In genomic region chr4:45431806-45432205, GRCm38 (mm10) we compare ENCODE assay signal across 28 mouse cellular contexts. TPM values are rescaled to one million over a fixed set of nuclear protein-coding genes. Genes with fewer than 3 reads are reported as not detected.
DNase-seq lines count a peak whose midpoint lies in the region; ATAC-seq and TF ChIP-seq lines count a peak whose summit lies in the region.
"Had no signal": no experiment of that assay in that cellular context is flagged by ENCODE, and none has a peak within 500 bp of the region (broad histone marks: within the 10 kb centered on the region; RNA-seq: fewer than 3 reads in every experiment).

No protein-coding gene starts in this region.

- peaks cover 86% of the 10 kb centered on the region for H3K4me1 ChIP-seq in forebrain, embryonic 15.5 days
- peaks cover 11% of the 10 kb centered on the region for H3K4me1 ChIP-seq in forebrain, postnatal 0 days (ENCODE audit: insufficient read depth)
- peaks cover 58% of the 10 kb centered on the region for H3K4me1 ChIP-seq in limb, embryonic 10.5 days
- H3K4me1 ChIP-seq: liver, embryonic 15.5 days had no signal

- H3K9me3 ChIP-seq in forebrain, embryonic 15.5 days = no peaks in the 10 kb centered on the region
- H3K9me3 ChIP-seq in forebrain, postnatal 0 days (ENCODE audit: low read length) = no peaks in the 10 kb centered on the region
- H3K9me3 ChIP-seq in limb, embryonic 10.5 days (replicated peaks) = no peaks in the 10 kb centered on the region
- H3K9me3 ChIP-seq: embryonic facial prominence, embryonic 12.5 days; heart, embryonic 12.5 days; limb, embryonic 12.5 days; liver, embryonic 15.5 days; midbrain, embryonic 10.5 days; stomach, embryonic 15.5 days had no signal

- H3K27me3 ChIP-seq in forebrain, embryonic 15.5 days = no peaks in the 10 kb centered on the region
- H3K27me3 ChIP-seq in forebrain, postnatal 0 days (ENCODE audit: insufficient read depth, low read length) = no peaks in the 10 kb centered on the region
- H3K27me3 ChIP-seq in limb, embryonic 10.5 days (ENCODE audit: low read depth, poor library complexity, severe bottlenecking) = no peaks in the 10 kb centered on the region
- H3K27me3 ChIP-seq: CH12.LX; embryonic facial prominence, embryonic 12.5 days; heart, embryonic 12.5 days; liver, embryonic 15.5 days; stomach, embryonic 15.5 days had no signal

- H3K4me2 ChIP-seq in forebrain, embryonic 15.5 days (replicated peaks) = no peak overlapping the region
- no peak overlapping the region for H3K4me2 ChIP-seq in forebrain, postnatal 0 days (ENCODE audit: low read depth)
- H3K4me2 ChIP-seq: embryonic facial prominence, embryonic 12.5 days; heart, embryonic 12.5 days; hindbrain, embryonic 14.5 days; limb, embryonic 12.5 days; liver, embryonic 15.5 days; lung, embryonic 14.5 days; stomach, embryonic 15.5 days had no signal

- no peak for TF ChIP-seq CTCF in forebrain, postnatal 0 days (IDR thresholded peaks at IDR 0.05; ENCODE audit: low read depth)

- H3K9ac ChIP-seq in forebrain, embryonic 15.5 days (replicated peaks) = no peak overlapping the region
- no peak overlapping the region for H3K9ac ChIP-seq in forebrain, postnatal 0 days
- H3K9ac ChIP-seq: embryonic facial prominence, embryonic 12.5 days; heart, embryonic 12.5 days; hindbrain, embryonic 14.5 days; limb, embryonic 12.5 days; liver, embryonic 15.5 days; lung, embryonic 14.5 days; stomach, embryonic 15.5 days had no signal

- ATAC-seq in cerebellum, adult (ENCODE audit: insufficient number of reproducible peaks, low FRiP score, low TSS enrichment) = no peak
- ATAC-seq in forebrain, embryonic 15.5 days (replicated peaks) = no peak
- ATAC-seq in forebrain, postnatal 0 days = no peak
- ATAC-seq: activated CD4-positive, CD25-positive, alpha-beta regulatory T cell, adult 4 months; inflammation-experienced regulatory T-cells, adult 6 months; midbrain, embryonic 16.5 days had no signal

- WGBS in forebrain, embryonic 15.5 days = 78% methylated on average over 3 of the region's 3 CpGs
- 59% methylated on average over 3 of the region's 3 CpGs for WGBS in forebrain, postnatal 0 days
- WGBS in limb, embryonic 10.5 days = 84% methylated on average over 3 of the region's 3 CpGs

- H3K36me3 ChIP-seq in forebrain, embryonic 15.5 days = no peaks in the 10 kb centered on the region
- no peaks in the 10 kb centered on the region for H3K36me3 ChIP-seq in forebrain, postnatal 0 days (ENCODE audit: insufficient read depth)
- H3K36me3 ChIP-seq in limb, embryonic 10.5 days = 0 out of 2 replicates have a peak, but pooled peaks cover 2% of the 10 kb centered on the region
- H3K36me3 ChIP-seq: embryonic facial prominence, embryonic 12.5 days; limb, embryonic 12.5 days; midbrain, embryonic 10.5 days had no signal

- H3K27ac ChIP-seq in forebrain, embryonic 15.5 days (replicated peaks) = peak overlapping the region; percentile 47; the same call in 1 of the 2 replicates
- H3K27ac ChIP-seq in forebrain, postnatal 0 days (ENCODE audit: low read depth, low read length) = no peak overlapping the region
- H3K27ac ChIP-seq in limb, embryonic 10.5 days = peak overlapping the region; percentile 43
- H3K27ac ChIP-seq: embryonic facial prominence, embryonic 12.5 days; gastrocnemius, adult 2 months; heart, adult 2 months; hindbrain, embryonic 14.5 days; kidney, postnatal 0 days; limb, embryonic 12.5 days; liver, embryonic 15.5 days; midbrain, embryonic 10.5 days; stomach, embryonic 15.5 days had no signal

- no peak overlapping the region for H3K4me3 ChIP-seq in forebrain, embryonic 15.5 days
- no peak overlapping the region for H3K4me3 ChIP-seq in forebrain, postnatal 0 days (ENCODE audit: low read depth, low read length)
- H3K4me3 ChIP-seq in limb, embryonic 10.5 days = no peak overlapping the region
- H3K4me3 ChIP-seq: embryonic facial prominence, embryonic 12.5 days; gastrocnemius, adult 2 months; heart, adult 2 months; heart, embryonic 12.5 days; limb, embryonic 12.5 days; liver, embryonic 15.5 days; midbrain, embryonic 10.5 days; stomach, embryonic 15.5 days had no signal

- peak; percentile 9 for DNase-seq in cerebellum, adult 11 months
- no peak for DNase-seq in forebrain, postnatal 0 days
- DNase-seq in brain, adult 2 months (ENCODE audit: low read depth, low spot score) = peak; percentile 33
- no peak for DNase-seq in limb, embryonic 10.5 days (ENCODE audit: low spot score)
- DNase-seq in frontal cortex, adult 2 months (ENCODE audit: extremely low spot score in 1 of 2, low spot score in 1 of 2) = no peak
- DNase-seq: adrenal gland, adult 2 months; gastrocnemius, adult 2 months; heart, adult 2 months; heart, postnatal 4 days; kidney, adult 2 months; kidney, postnatal 4 days; lung, embryonic 14.5 days; right cerebral cortex, postnatal 25 days; thymus, postnatal 14 days had no signal

RNA-seq across cellular contexts. Expression of gene Slc25a51, which starts 23.2 kb away (rescaled TPM):
- 86.1 and 87.3 TPM in 2 replicates for polyA plus RNA-seq in forebrain, embryonic 15.5 days (2015; fragmentation: Nextera tagmentation; extraction: Ambion mirVana)
- 94.6 and 128 TPM in 2 replicates for total RNA-seq in forebrain, postnatal 0 days (2014; rRNA removed)
- polyA plus RNA-seq in forebrain, postnatal 0 days (2015; fragmentation: Nextera tagmentation; extraction: Ambion mirVana) = 76.8 and 83.9 TPM in 2 replicates
- polyA plus RNA-seq in limb, embryonic 10.5 days (2016; fragmentation: Nextera tagmentation; extraction: Ambion mirVana) = 75.6 and 85.1 TPM in 2 replicates
- polyA plus RNA-seq in frontal cortex, adult 2 months (2012; rRNA removed) = 89.2 and 91.7 TPM in 2 replicates

Comparison
In these comparisons a context has a peak if more than half of its experiments do, and no peak if none do; other contexts are left out.
1. DNase-seq: peak in cerebellum, adult 11 months (single experiment) and brain, adult 2 months (single experiment); none in forebrain, postnatal 0 days (single experiment), limb, embryonic 10.5 days (single experiment) and frontal cortex, adult 2 months (0 of 2).